Mouse (Mus musculus) forebrain, embryonic 10.5 days (tissue): Measurements from ENCODE around the gene Dbh. TPM values are rescaled to one million over a fixed set of nuclear protein-coding genes. Genes with fewer than 3 reads are reported as not detected.
A peak's percentile ranks its signal among the peaks of the same experiment; 100 is the strongest.

Source experiments
- DNase-seq: peaks from one replicate; pipeline ENCODE4 v3.0.0-alpha.2; 2017; ENCODE audit warnings: low spot score; ENCODE audit errors: extremely low spot score
- H3K27ac ChIP-seq: fragments of 300-500 bp; sonication (generic); 2 replicates; pipeline ENCODE4 v1.5.1; 2016; ENCODE audit warnings: mild to moderate bottlenecking
- H3K27me3 ChIP-seq: fragments of 300-500 bp; sonication (generic); 2 replicates; pipeline ENCODE4 v1.6.1; 2016; ENCODE audit warnings: mild to moderate bottlenecking; ENCODE audit not compliant: poor library complexity, severe bottlenecking
- H3K36me3 ChIP-seq: fragments of 300-500 bp; sonication (generic); replicated peaks from 2 replicates; pipeline ENCODE4 v1.6.1; 2016; ENCODE audit warnings: mild to moderate bottlenecking, moderate library complexity
- H3K4me1 ChIP-seq: fragments of 300-500 bp; sonication (generic); 2 replicates; pipeline ENCODE4 v1.6.1; 2016
- H3K4me3 ChIP-seq: fragments of 300-500 bp; sonication (generic); 2 replicates; pipeline ENCODE4 v1.5.1; 2016; ENCODE audit warnings: mild to moderate bottlenecking, moderate library complexity
- H3K9me3 ChIP-seq: fragments of 300-500 bp; sonication (generic); 2 replicates; pipeline ENCODE4 v1.6.1; 2016; ENCODE audit warnings: mild to moderate bottlenecking, moderate library complexity
- WGBS: fragments of 180-500 bp; shearing (Covaris S2); methylation state at CpG from one replicate; pipeline ENCODE4 v1.1.7; 2016; 5-methylcytosine and 5-hydroxymethylcytosine counted together
- polyA plus RNA-seq: library from polyadenylated mRNA; unstranded; fragments of >200 nt; fragmentation: Nextera tagmentation; extraction: Ambion mirVana; gene quantifications from 2 replicates; pipeline ENCODE4 v1.2.1, GENCODE M21; 2016

The Dbh gene
- polyA plus RNA-seq, 1 experiment from 2014 or later: not detected

DNA sequence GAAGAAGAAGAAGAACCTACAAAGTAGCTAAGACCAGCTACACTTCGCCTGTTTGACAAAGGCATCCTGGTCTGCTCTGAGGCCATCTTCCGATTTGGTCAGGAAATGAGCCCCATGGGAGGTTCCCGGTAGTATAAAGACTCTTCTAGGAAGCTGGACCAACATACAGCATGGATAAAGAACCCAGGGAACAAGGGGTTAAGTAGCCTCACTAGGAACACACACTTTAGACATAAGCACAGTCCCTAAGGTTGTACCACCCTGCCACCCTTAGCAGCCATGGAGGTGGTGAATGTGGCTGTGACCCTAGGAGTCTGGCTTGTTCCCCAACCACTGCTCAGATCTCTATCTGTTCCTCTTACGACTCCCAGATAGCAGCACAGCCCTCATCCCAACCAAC lies 26.7 kb upstream of the Dbh start:
- H3K4me3 ChIP-seq: no peak overlapping the region
- no peaks in the 10 kb centered on the region for H3K9me3 ChIP-seq
- H3K4me1 ChIP-seq: peaks cover 11% of the 10 kb centered on the region
- no peaks in the 10 kb centered on the region for H3K36me3 ChIP-seq
- 79% methylated on average over 4 of the region's 4 CpGs for WGBS
- H3K27me3 ChIP-seq: peaks cover 46% of the 10 kb centered on the region
- no peak for DNase-seq
- no peak overlapping the region for H3K27ac ChIP-seq

DNA sequence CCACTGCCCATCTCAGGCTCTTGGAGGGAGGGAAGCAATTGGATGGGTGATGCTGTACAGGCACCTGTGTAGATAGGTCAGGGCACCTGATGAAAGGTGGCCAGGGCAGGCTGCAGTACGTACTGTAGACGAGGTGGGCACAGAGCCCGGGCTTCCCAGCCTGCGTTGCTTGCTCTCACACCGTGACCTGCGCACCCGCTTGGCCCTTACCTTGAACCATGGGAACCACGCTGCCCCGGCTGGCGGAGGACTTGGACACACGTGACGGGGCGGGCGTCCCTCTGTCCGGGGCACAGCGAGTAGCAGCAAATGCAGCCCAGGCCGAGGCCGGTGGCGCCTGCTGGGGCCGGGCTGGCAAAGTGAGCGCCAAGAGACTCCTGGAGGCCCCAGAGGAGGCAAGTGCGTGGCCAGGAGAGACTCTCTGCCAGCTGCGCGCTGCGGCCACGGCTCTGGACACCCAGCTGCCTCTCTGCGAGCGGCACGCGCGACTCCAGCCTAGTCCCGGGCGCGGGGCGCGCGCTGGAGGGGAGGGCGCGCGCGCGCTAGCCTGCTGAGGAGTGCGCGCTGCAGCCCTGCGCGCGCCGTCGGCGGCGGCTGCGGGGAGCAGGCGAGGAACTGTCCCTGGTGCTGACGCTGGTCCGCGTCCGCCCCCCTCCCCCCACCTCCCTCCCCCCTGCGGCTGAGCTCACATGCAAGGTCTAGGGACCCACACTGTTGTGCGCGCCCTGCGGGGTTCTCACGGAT lies 22.9 kb upstream of the Dbh start, which contains the start of gene Fam163b:
TSS of gene Fam163b (minus strand) at position 542 of the 744 bp plus-strand sequence.
- Histone ChIP-seq H3K4me1 (peaks cover 11% of the 10 kb centered on the region), H3K36me3 (no peaks in the 10 kb centered on the region), H3K27ac (no peak within 1 kb of the TSS), H3K4me3 (peak within 1 kb of the TSS; percentile 54), H3K9me3 (no peaks in the 10 kb centered on the region), H3K27me3 (peaks cover 51% of the 10 kb centered on the region)
- DNase-seq: peak; percentile 35
- 2% methylated on average over 62 of the region's 62 CpGs for WGBS

DNA sequence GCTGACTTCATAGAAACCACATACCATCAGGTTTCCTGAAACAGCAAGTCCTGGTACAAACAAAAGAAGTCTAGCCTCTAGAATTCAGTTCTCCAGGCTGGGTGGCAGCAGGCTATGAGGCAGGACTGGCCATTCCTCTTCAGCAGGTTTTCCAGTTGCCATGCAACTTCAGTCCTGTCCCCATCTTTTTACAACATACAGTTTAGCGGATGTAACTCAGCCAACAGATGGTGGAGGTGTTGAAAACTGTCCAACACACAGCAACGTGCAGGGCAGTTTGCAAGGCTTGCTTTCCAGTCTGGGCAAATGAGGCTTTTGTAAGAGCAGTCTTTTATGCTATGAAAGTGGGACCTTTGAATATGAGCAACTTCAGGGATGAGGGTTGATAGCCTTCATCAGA lies 20.1 kb upstream of the Dbh start:
- Histone ChIP-seq H3K27ac (no peak overlapping the region), H3K27me3 (peaks cover 46% of the 10 kb centered on the region), H3K4me1 (peaks cover 33% of the 10 kb centered on the region), H3K9me3 (no peaks in the 10 kb centered on the region), H3K4me3 (no peak overlapping the region), H3K36me3 (no peaks in the 10 kb centered on the region)
- WGBS: 81% methylated on average over 2 of the region's 2 CpGs
- no peak for DNase-seq

DNA sequence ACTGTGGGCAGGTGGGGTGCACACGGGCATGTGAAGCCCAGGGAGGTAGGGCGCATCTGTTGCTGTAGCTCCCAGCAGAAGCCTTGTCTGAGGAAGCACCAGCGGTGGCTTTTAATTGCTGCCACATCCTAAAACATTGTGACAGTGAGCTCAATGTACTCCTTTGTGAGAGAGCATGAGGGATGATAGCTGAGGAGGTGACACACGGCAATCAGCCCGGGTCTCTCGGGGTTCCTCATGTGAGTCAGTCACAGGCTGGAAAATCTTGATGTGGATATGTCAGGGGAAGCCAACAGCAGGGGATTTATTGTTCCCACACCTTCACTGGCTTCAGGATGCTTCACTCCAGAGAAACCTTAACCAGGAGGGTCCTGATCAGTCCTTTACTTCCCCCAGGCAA lies 18.2 kb upstream of the Dbh start:
- no peak for DNase-seq
- WGBS: 87% methylated on average over 6 of the region's 6 CpGs
- Histone ChIP-seq H3K27me3 (peaks cover 31% of the 10 kb centered on the region), H3K9me3 (no peaks in the 10 kb centered on the region), H3K4me1 (peaks cover 34% of the 10 kb centered on the region), H3K27ac (no peak overlapping the region), H3K4me3 (no peak overlapping the region), H3K36me3 (no peaks in the 10 kb centered on the region)

DNA sequence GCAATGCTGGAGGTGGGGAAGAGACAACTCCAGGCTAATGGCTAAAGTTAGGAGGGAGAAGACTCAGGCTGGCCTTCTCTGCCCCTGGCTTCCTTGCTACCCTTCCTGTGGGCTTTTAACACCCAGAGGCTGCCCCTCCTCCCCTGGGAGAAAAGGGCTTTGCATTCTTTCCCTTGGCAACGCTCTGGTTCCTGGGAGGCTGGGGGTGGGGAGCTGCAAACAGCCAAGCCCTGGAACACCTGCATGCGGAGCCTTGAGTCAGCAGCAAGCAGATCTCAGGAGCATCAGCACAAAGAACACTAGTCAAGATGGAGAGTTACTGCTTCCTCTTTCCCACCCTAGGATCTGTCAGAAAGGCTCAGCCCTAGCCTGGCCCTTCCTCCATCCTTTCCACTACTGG lies 15.6 kb upstream of the Dbh start:
- H3K27ac ChIP-seq: peak overlapping the region; percentile 66
- H3K36me3 ChIP-seq: no peaks in the 10 kb centered on the region
- no peak overlapping the region for H3K4me3 ChIP-seq
- peak; percentile 21 for DNase-seq
- no peaks in the 10 kb centered on the region for H3K9me3 ChIP-seq
- H3K27me3 ChIP-seq: 0 out of 2 replicates have a peak, but pooled peaks cover 11% of the 10 kb centered on the region
- H3K4me1 ChIP-seq: peaks cover 50% of the 10 kb centered on the region
- WGBS: 4% methylated on average over 2 of the region's 2 CpGs

DNA sequence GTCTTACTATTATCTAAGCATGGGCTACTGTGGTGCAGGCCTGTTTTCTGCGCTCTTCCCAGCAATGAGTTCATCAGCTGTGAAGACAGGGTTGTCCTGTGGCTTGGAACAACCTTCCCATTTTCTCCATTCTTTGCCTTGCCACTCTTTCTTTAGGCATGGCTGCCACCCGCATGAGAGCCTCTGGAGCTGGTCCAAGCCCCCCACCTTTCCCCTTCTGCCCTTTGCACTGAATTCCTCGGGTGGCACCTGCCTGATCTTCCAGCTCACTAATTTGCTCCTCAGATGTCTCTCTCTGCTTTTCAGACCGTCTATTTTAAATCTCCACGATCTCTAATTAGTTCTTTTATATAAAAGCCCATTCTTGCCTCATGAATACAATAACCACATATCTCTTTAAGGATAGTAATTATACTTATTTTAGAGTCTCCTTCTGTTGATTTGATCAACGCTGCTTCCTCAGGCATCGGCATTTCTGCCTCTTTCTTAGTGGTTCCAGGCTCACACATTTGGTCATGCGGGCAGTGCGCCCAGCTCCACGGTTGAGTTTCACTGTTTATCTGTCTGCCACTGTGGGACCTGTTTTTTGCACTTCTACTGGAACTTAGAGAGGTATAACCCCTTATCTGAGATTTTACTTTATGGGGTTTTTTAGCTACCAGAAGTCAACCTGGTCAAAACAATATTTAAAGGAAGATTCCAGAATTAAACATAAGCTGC lies 10.4 kb upstream of the Dbh start:
- 77% methylated on average over 10 of the region's 10 CpGs for WGBS
- H3K4me3 ChIP-seq: no peak overlapping the region

DNA sequence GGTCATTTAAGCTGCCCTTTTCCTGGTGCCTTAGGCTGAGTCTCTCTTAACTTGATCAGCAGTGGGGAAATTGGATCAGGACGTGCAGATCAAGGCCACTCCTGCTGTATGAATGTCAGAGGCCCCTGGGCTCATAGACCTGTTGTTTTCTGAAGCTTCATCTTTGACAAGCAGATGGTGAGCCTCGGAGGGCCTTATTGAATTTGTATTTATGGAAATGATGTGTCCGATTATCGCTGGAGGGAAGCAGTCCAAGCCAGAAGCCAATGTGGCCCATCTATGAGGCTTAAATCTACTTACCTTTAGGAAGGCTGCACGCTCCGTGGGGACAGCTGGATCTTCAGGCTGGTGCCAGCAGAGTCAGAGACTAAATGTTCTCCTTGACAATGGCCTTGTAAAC lies 8.4 kb upstream of the Dbh start:
- H3K4me3 ChIP-seq: no peak overlapping the region
- no peaks in the 10 kb centered on the region for H3K27me3 ChIP-seq
- WGBS: 79% methylated on average over 6 of the region's 6 CpGs
- H3K27ac ChIP-seq: no peak overlapping the region
- peaks cover 44% of the 10 kb centered on the region for H3K4me1 ChIP-seq
- no peaks in the 10 kb centered on the region for H3K36me3 ChIP-seq
- no peaks in the 10 kb centered on the region for H3K9me3 ChIP-seq
- no peak for DNase-seq

More for the DNA sequence above, 10.4 kb upstream of the Dbh start:
- no peak overlapping the region for H3K27ac ChIP-seq
- peaks cover 48% of the 10 kb centered on the region for H3K4me1 ChIP-seq
- H3K9me3 ChIP-seq: no peaks in the 10 kb centered on the region
- H3K36me3 ChIP-seq: no peaks in the 10 kb centered on the region
- DNase-seq: no peak
- H3K27me3 ChIP-seq: 0 out of 2 replicates have a peak, but pooled peaks cover 4% of the 10 kb centered on the region

DNA sequence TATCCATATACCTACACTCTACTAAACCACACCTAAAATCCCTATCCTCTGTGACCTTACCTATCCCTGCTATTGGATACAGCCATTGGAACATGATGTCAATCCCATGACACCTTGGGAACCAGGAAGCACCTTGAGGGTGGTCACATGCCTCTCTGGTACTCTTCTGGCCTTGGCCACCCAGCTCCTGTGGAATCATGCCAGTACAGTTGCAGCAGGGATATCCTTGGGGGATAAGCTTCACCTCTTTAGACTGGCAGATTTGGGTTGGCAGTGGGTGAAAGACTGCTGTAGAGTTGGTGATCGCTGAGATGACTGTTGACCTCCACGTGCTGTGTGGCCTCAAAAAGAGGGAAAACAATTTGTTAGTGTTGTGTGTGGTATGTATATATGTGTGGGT lies 3.5 kb upstream of the Dbh start:
- Histone ChIP-seq H3K4me1 (peaks cover 8% of the 10 kb centered on the region; the same call in 1 of the 2 replicates), H3K27ac (no peak overlapping the region)
- WGBS: 88% methylated on average over 2 of the region's 2 CpGs

DNA sequence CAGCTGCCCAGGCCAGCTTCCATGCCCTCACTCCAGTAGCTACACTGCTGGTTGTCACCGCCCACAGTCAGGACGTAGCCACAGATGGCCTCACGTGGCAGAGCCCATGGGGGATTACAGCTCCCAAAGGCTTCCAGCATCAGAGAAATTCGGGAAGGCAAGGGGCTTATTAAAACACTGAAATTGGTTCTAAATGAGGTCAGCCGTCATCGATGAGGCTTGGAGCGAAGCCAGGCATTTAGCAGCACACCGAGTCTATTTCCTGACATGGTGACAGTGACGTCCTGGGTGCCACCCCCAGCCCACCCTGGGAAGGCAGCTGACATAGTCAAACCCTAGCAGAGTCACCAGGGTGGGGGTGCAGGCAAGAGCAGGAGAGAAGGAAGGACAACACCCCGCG lies 2.4 kb upstream of the Dbh start:
- H3K9me3 ChIP-seq: no peaks in the 10 kb centered on the region
- peaks cover 18% of the 10 kb centered on the region for H3K4me1 ChIP-seq
- H3K27me3 ChIP-seq: peaks cover 6% of the 10 kb centered on the region; the same call in 1 of the 2 replicates
- H3K27ac ChIP-seq: no peak overlapping the region
- no peaks in the 10 kb centered on the region for H3K36me3 ChIP-seq
- 78% methylated on average over 11 of the region's 11 CpGs for WGBS
- H3K4me3 ChIP-seq: no peak overlapping the region
- no peak for DNase-seq

More for the DNA sequence above, 3.5 kb upstream of the Dbh start:
- H3K27me3 ChIP-seq: peaks cover 6% of the 10 kb centered on the region; the same call in 1 of the 2 replicates
- no peak overlapping the region for H3K4me3 ChIP-seq
- no peak for DNase-seq
- H3K9me3 ChIP-seq: no peaks in the 10 kb centered on the region
- no peaks in the 10 kb centered on the region for H3K36me3 ChIP-seq

DNA sequence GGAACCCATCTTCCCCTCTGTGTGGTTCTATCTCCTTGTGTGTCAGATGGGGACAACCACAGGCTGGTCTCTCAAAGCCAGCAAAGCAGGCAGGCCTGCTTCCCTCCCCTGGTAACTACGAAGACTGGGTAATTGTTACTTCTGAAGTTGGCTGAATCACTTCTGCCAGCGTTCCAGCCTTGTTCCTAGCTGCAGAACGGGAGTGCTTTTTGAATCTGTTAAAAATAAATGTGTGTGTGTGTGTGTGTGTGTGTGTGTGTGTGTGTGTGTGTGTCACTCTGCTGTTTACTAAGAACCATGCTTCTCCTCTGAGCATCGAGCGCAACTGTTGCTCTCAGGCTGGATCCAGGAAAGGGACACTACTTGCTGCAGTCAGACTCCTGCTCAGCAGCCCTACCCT lies 1.2 kb upstream of the Dbh start:
- peaks cover 6% of the 10 kb centered on the region; the same call in 1 of the 2 replicates for H3K27me3 ChIP-seq
- WGBS: 78% methylated on average over 5 of the region's 5 CpGs
- DNase-seq: no peak
- no peak overlapping the region for H3K4me3 ChIP-seq
- no peak overlapping the region for H3K27ac ChIP-seq
- H3K9me3 ChIP-seq: no peaks in the 10 kb centered on the region
- H3K36me3 ChIP-seq: no peaks in the 10 kb centered on the region
- peaks cover 25% of the 10 kb centered on the region for H3K4me1 ChIP-seq

DNA sequence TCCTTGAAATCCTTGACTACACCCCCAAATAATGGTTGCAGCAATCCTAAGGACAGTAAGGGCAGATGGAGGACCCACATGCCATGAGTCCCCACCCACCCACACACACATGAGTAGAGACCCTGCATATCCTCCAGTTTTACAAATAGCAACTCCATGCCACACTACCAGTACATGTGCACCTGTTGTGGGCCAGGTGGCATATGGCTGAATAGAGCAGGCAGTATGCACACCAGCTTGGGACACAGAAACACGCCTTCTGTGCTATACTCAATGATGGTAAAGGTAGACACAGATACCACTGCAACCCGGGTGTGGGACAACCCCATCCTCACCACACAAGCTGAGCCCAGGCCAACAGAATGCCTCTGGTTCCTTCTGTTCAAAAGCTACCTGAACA lies 1.0 kb downstream of the Dbh start:
- Histone ChIP-seq H3K4me3 (no peak overlapping the region), H3K4me1 (peaks cover 21% of the 10 kb centered on the region), H3K36me3 (no peaks in the 10 kb centered on the region), H3K9me3 (no peaks in the 10 kb centered on the region), H3K27me3 (peaks cover 6% of the 10 kb centered on the region; the same call in 1 of the 2 replicates), H3K27ac (no peak overlapping the region)
- WGBS: 88% methylated on average over 2 of the region's 2 CpGs
- no peak for DNase-seq

DNA sequence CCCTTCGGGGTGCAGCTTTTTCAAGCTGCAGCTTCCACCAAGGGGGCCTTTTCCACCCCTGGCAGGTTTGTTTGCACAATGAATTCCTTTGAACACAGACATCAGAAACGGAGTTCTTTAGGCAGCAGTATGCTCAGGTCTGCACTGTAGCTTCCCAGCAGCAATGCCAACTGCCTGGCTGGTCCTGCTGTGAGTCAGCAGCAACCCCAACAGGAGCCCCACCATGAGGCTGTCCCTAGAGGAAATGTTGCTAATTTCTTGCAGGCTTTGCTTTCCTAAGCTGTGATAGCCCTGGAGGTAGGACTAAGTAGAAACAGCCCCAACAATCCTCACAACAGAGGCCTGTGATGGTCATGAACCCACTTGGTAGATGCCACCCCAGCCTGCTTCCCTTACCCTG lies 2.0 kb downstream of the Dbh start:
- peaks cover 21% of the 10 kb centered on the region for H3K4me1 ChIP-seq
- no peaks in the 10 kb centered on the region for H3K9me3 ChIP-seq
- H3K27me3 ChIP-seq: peaks cover 6% of the 10 kb centered on the region; the same call in 1 of the 2 replicates
- H3K4me3 ChIP-seq: no peak overlapping the region
- WGBS: 44% methylated on average over 2 of the region's 2 CpGs
- H3K27ac ChIP-seq: no peak overlapping the region
- DNase-seq: no peak
- no peaks in the 10 kb centered on the region for H3K36me3 ChIP-seq

DNA sequence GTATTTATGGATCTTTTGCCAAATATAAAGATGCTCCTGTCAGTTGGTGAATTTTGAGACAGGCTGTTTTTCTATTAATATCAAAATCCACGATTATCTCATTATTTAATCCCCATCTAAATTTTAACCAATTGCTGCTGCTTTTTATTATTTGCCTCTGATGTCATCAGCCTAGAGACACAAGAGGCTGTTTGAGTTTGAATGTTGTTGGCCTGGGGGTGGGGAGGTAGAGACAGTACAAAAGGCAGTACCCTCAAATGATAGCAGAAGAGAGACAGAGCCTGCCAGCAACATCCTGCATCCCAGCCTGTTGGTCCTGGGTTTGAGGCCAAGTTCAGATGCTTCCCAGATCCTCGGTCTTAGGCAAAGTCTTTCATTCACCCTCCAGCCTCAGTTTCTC lies 9.2 kb downstream of the Dbh start:
- Histone ChIP-seq H3K4me3 (no peak overlapping the region), H3K27ac (no peak overlapping the region), H3K27me3 (no peaks in the 10 kb centered on the region), H3K36me3 (no peaks in the 10 kb centered on the region), H3K9me3 (no peaks in the 10 kb centered on the region), H3K4me1 (0 out of 2 replicates have a peak, but pooled peaks cover 4% of the 10 kb centered on the region)
- no peak for DNase-seq
- WGBS: 76% methylated on average over 2 of the region's 2 CpGs
